Mouse (Mus musculus) retina, embryonic 14.5 days (tissue): ENCODE data around the gene Stag1.
A peak's percentile ranks its signal among the peaks of the same experiment; 100 is the strongest.

Experiments used
- DNase-seq: peaks from one replicate; pipeline ENCODE4 v3.0.0-alpha.2; 2015; ENCODE audit warnings: low spot score

Gene Stag1

DNA sequence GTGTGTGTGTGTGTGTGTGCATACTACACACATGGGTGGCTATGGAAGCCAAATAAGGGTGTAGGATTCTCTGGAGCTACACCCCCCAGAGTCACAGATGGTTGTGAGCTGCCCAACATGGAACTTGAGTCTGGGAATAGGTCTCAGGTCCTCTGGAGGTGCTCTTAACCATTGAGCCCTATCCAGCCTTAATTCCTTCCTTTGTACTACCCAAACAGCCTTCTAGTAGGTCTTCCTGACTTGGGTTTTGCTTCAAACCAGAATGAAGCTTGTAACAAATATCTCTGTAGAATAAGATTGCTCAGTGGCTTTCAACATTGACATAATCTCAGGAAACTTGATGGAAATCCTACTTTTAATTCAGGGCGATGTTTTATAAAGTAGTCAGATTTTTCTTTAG is 7.9 kb downstream of the Stag1 start:
- no peak for DNase-seq

DNA sequence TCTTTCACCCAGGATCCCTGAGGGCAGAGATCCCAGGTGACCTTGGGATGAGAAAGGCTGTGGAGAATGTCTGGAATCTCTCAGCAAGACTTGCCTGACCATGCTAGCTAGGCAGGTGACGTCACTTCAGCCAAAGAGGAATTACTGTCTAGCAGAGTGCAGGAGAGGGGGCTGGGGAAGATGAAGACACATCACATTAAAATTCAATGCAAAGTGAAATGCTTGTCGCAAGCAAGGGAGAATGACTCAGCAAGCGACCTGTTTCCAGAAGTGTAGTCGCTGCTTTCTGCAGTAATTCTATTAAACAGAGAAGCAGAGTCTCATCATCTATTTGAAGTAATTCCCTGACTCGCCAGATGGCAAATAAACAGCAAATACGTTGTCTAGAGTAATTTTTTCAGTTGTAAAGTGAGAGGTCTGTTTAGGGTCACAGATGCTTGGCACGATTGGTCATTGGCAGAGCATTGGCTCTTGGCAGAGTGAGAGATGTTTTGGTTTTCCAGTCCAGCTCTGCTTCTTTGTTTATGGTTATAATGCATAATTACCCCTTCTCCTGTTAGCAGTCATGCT is 8.5 kb downstream of the Stag1 start:
- peak; percentile 34 for DNase-seq

DNA sequence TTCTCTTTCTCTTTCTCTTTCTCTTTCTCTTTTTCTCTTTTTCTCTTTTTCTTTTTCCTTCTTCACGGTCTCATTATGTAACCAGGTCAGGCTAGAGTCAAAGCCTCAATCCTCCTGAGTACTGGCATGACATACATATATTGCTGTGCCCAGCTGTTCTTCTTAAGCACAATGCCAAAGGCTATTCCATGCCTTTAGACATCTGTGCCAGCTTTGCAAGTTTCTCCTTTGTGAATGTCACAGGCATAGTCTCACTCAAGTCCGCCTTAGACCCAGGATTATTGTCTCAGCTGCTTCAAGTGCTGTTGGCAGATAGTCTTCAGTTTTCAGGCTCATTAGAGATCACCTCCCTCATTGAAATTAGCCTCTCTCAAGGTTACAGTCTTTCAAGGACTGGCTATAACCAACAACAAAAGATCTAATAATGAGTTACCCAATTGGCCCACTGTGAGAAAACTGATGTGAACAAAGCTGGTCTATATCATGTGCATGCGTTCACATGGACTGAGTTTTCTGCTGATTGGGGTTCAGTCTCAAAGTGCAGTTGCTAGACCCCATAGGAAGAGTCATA is 16.0 kb downstream of the Stag1 start:
- DNase-seq, result no peak

DNA sequence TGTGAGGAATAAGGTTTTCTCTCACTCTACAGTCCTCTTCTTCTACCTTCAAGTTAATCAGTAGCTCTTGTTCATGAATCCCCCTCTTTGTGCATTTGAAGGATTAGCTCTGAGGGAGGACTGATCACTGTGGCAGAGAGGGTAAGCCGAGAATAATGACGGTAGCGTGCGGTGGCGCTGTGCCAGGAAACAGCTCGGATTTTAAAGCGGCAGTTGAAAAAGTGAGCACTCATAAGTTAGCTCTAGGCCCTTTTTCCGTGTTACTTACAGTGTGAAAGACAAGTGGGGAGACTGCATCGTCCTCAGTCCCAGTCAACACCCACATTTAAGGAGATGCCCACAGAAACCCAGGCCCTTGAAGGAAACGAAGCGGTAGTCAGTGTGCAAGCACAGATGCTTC is 19.3 kb downstream of the Stag1 start:
- DNase-seq, result peak; percentile 38

DNA sequence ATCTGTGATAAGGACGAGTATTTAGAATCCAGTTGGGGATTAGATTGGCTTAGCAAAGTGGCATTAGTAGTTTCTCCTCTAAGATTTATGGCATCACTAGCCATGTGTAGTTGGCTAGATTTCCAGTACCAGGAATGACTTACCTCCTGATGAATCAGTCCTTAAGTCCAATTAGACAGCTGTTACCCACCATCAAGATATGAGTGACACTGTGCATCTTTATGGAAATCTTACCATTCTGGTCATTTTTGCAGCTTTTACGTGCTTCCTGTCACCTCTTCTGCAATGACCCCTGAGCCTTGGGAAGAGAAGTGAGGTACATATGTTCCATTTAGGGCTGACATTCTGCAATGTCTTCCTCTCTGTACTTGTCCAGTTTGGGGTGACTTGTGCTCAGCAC is 28.7 kb downstream of the Stag1 start:
- DNase-seq, result no peak

DNA sequence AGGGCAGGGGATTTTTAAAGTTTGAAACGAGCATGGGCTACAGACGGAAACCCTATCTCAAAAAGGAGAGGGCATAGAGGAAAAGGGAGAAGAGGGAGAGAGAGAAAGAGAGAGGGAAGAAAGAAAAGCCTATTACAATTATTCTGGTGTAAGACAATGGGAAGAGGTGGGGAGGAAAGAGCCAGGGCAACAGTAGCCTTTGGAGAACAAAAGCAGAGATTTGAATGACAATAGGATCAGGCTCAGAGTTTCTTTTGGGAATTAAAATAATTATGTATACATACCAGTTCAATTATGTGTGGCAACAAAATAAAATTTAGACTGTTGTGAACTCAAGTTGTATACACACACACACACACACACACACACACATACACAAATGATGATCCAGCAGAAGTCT is 43.2 kb downstream of the Stag1 start:
- peak; percentile 22 for DNase-seq

DNA sequence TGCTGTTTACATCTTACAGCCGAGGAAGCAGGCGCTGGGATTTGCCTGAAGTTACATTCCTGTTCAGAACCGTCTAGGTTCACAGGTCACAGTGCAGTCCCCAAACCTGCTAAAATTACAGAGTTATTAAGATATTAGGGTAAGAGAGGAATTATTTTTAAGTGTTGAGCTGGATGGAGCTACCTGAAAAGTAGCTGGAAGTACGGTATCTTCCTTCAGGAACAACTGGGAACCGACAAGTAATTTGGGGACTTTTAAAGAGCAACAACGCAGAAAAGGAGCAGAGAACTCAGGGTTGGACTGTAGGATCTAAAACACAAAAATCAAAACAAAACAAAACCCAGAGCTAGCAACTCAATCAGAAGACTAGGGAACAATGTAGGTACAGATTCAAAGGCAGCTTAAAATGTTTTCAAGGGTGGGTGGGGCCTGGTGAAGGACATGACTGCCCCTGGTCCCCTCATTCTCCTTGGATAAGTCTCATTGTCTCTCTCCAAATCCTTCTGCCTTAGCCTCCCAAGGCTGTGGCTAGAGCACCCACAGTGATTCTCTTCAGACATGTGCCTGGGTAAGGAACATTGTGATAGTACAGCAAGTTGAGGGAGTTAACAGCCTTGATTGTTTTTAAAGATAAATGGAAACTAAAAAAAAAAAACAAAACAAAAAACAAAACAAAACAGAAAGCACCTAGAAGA is 43.9 kb downstream of the Stag1 start:
- DNase-seq, result peak; percentile 12

DNA sequence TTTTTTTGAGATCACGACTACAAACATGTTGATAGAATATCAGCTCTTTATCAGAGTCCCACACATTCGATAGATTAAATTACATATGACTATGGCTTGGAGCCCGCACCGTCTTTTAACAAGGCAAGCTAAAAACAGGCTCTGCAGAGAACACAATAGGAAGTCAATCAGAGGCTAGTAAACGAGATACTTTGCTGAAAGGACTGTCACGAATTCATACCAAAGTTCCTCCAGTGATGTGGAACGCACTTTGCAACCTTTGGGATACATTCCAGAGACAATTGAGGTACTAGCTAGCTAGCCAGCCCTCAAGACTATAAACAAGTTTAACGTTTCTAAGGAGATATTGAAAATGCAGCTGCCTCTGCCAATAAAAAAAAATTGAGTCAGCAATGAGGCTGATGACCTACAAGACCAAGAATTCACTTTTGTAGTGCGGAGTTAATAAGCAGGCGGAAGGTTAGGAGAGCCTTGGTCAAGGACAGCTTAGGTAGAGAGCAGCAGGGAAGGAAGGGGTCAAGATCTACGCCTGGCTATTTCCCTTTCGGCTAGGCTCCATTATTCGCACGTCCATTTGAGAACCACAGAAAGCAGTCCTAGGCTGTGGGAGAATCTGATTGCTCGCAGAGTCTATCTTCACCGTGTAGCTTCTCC is 44.7 kb downstream of the Stag1 start:
- DNase-seq, result peak; percentile 42

DNA sequence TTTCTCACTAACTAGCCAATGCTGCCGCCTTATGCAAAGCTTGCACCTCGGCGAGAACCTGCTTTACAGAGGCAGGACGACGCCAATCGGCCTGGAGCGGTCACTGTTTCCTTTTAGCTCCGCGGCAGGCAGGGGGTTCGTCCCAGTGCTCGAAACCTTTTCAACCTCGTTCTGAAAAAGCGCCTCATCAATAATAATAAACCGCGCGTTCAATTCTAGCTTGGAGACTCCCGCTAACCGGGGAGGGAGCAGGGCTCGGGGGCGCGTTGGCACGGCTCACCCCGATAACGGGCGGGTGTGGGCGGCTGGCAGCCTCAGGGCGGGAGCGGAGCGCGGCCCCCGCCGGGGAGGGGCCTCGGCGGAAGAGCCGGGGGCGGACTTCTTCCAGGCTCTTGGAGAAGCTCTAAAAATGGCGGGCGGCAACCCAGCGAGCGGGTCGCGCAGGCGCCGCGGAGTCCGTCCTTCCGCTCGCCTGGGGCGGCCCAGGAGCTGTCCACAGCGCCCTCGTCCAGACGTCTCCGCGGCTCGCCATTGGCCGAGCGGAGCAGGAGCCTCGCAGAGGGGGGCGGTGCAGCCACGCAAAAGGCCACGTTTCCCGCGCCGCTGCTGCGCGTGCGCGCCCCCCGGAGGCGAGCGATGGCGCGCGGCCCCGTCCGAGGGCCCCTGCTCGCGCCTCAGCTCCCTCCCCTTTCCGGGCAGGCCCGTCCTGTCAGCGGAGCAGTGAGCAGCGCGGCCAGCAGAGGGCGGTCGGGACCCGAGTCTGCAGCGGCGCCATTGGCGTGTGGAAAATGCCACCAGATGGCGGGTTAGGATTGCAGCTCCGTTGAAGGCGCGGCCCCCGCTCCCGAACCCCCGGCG is 45.5 kb downstream of the Stag1 start:
- DNase-seq, result peak; percentile 99

DNA sequence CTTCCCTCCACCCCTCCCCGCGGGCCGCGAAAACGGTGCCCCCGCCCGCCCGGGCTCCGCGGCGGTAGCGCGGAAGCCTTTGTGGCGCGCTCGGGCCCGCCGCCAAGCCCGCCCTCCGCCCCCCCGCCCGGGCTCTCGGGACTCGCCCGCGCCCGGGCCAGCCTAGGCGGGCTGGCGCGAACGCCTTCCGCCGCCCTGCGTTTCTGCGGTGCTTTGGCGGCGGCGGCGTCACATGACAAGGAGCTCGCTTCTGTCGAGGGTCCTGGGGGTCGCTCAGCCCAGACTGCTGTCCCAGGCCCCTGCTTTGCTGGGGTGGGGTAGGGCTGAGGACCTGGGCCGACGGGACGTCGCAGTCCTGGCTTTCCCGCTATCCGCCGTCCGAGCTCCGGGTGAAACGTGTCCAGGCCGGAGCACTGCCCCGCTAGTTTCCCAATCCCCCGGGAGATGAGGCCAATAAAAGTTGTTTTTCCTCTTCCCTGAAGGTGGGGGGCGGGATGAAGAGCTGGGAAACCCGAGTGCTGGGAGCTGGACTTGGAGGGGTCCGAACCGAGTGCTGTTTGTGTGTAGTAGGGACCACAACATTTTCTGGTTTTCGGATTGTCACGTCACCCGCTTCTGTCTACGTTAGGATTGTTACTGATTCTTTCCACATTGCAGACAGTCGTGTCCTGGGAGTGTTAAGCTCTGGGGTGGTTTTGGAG is 46.6 kb downstream of the Stag1 start:
- peak; percentile 70 for DNase-seq

DNA sequence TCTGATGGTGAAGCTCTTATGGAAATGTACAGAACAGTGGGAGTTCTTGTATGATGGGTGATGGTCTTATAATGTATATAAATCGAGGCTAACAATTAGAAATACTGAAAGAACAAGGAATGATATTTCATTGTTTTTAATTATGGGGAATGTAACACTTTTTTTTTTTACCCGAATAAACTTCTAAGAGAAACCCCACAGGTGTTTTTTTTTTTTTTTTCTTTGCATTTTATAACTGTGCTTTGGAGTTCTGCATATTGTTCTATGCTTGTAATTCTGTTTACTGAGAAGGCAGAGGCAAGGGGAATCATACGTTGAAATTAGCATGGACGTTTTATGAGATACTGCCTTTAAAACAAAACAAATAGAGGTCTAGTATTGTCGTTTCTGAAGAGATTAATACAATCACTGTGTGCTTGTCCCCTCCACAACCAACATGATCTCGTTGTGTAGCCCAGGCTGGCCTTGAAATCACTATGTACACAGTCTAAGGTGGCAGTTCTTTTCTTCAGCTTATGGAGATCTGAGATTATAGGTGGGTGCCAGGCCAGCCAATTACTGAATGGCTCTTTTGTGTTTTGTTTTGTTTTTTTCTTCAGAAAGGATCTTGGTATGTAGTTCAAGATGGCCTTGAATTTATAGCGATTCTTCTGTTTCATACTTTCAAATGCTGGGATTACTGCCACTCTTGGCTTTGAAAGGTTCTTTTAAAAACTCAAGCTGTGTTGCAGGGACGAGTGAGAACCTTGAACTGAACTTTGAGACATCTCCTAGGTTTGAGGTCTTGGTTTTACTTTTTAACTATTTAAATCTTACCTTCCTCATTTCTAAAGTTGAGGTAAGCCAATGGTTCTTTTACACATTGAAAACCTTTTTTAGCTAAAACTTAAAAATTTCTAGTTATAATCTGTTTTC is 47.7 kb downstream of the Stag1 start:
- peak; percentile 11 for DNase-seq

DNA sequence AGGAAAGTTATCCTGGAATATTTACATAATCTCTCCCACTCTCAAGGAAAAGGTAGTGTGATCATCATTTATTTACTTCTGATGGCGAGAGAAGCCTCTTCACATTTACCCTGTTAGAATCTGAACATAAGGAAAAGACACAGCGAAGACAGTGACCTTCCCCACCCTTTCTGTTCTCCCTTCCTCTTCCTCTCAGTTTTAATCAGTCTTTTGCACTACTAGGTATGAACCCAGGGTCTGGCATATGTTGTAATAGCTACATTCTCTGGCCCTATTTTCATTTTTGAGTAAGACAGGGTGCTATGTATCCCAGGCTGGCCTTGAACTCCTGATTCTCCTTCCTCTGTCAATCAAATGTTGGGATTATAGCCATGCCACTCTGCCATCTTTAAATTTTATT is 48.7 kb downstream of the Stag1 start:
- no peak for DNase-seq

DNA sequence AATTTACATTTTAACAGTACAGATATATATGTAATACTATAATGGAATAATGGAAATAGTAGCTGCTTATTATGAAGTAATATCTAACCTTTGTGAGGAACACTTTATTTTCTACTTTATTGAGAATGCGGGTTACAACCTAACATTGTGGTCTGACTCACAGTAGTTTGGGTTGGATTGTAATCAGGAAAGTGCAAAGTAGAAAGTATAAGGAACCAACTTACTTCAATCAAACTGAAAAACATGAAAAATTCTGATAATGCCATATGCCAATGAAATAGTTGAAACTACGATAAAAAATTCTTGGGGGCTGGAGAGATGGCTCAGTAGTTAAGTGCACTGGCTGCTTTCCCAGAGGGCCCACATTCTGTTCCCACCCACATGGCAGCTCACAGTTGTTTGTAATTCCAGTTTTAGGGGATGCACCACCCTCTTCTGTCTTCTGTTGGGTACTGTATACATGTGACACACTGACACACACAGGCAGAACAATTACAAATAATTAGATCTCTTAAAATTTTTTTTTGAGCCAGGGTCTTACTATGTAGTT is 50.3 kb downstream of the Stag1 start:
- DNase-seq, result no peak

DNA sequence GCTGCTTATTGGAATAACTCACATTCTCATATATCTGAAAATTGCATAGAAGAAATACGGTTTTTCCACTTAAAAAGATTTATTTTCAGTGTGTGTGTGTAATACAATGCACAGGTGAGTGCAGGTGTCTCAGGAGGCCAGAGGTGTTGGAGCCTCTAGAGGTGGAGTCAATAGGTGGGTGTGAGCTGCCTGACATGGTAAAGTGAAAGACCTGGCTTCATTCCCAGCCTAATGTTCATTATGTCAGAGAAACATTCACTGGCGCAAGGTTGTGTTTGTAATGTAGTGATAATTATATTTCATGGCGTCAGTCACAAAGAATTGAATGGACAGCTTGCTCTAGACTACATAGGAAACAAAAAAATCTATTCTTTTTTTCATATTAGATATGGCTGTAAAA is 56.5 kb downstream of the Stag1 start:
- no peak for DNase-seq

DNA sequence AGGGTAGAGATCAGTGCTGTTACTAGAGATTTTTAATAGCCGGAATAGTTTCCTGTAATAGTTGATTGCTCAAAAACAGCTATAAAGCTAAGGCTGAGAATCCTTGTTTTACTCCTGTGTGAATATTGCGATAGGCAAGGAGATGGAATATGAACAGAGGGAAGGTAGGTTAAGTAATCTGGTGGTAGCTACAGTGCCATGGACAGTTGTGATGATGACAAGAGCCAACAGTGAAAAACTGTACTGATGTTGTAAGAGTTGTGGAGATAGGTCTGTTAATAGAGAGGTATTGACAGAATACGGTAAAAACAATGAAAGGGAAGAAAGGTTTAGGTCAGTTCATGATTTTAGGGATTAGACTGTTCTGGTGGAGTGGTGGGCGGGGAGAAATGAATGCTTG is 58.5 kb downstream of the Stag1 start:
- DNase-seq, result no peak

DNA sequence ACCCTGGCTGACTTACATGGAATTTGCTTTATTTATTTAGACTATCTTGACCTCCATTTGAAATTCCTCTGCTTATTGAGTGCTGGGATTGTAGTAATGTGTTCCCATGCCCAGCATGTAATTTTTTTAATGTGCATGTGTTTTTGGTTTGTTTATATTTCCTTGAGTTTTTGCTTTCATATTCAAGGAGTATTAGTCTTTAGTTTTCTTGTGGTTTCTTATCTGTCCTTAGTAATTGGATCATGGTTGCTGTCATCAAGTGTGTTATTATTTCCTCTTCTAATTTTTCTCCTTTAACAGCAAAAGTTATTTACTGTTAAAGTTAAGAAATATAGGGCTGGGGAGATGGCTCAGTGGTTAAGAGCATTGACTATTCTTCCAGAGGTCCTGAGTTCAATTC is 63.0 kb downstream of the Stag1 start:
- no peak for DNase-seq

DNA sequence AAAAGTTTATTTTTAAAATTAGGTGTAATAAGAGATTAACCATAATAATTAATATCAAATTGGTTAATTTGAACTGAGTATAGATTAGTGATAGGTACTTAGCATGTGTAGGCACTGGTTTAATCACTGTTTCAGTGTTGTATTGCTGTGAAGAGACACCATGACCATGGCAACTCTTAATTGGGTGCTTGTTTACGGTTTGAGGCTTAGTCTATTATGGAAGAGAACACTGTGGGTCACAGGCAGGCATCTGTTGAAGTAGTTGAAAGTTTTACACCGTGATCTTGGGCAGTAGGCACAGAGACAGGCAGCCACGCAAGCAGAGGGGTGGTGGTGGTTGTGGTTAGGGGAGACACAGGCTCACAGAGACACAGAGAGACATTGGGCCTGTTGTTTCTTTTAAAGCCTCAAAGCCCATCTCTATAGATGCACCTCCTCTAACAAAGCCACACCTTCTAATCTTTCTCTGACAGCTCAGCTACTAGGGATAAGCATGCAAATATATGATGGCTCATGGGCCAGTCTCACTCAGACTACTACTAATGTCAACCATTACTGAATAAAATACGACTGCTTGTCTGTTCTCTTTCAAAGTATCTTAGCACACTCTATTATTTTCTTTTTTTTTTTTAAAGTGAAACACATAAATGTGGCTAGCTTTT is 66.0 kb downstream of the Stag1 start:
- DNase-seq, result no peak

DNA sequence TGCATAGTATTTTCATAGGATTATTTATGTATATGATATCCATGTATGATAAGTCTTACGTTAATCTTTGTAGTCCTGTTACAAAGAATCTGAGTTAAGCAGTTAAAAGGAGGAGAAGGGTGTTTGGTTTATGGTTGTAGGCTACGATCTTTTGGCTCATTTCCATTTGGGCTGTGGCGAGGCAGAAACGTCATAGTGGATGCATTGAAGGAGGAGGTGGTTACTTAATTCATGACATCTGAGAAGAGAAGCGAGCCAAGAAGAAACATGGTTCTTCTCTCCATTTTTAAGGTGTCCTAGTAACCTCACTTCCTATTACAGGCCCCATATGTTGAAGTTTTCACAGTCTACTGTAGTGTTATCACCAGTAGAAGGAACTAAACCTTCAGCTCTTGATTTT is 72.6 kb downstream of the Stag1 start:
- no peak for DNase-seq

DNA sequence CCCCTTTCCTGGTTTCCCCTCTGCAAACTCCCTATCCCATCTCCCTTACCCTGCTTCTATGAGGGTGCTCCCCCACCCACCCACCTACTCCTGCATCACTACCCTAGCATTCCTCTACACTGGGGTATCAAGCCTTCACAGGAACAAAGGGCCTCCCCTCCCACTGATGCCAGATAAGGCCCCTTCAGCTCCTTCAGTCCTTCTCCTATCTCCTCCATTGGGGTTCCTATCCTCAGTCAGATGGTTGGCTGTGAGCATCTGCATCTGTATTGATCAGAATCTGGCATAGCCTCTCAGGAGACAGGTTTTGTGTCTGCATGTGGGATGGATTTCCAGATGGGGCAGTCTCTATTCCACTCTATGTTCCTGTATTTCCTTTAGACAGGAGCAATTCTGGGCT is 81.4 kb downstream of the Stag1 start:
- DNase-seq, result no peak

DNA sequence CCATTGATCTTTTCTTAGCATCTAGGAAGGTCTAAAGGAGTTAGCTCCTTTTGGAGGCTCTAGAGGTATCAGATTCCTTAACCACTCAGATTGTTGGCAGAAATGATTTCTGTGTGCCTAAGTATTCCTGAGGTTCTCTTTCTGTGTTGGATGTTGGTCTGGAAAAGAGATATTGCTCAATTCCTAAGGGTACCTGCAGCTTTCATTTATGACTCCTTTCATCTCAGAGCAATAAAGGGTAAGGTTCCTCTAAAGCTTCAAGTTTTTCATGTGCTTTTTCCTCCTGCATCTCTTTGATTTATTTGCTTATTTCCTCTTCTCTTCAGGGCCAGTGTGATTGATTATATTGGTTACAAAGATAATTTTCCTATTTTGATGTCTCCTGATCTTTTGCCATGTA is 84.7 kb downstream of the Stag1 start:
- no peak for DNase-seq
